Mouse (Mus musculus) retina, postnatal 7 days (tissue): ENCODE data around the gene Cnot8.
"Not testable (repeated sequence)": the region's sequence is repeated elsewhere in the genome, so short reads cannot be mapped to it uniquely, and the experiment has no call there.

Experiments
- DNase-seq: peaks from one replicate; pipeline ENCODE4 v3.0.0-alpha.2; 2012; ENCODE audit warnings: low read depth, low spot score

The Cnot8 gene

GRCm38 (mm10) chr11:58103697-58104306 is at the start of gene Cnot8:
Gene Cnot8 (plus strand): TSS chr11:58104153.
- DNase-seq: peak; percentile 98

GRCm38 (mm10) chr11:58057455-58057854 is 46.5 kb upstream of the Cnot8 start:
- peak; percentile 34 for DNase-seq

GRCm38 (mm10) chr11:58059752-58060151 is 44.2 kb upstream of the Cnot8 start:
- DNase-seq: not testable (repeated sequence)

- DNase-seq: not testable (repeated sequence)
Observed at GRCm38 (mm10) chr11:58061218-58061617, 42.7 kb upstream of the Cnot8 start.

GRCm38 (mm10) chr11:58062586-58062985 is 41.4 kb upstream of the Cnot8 start:
- DNase-seq: no peak

- DNase-seq: no peak
Observed at GRCm38 (mm10) chr11:58065025-58065424, 38.9 kb upstream of the Cnot8 start.

- no peak for DNase-seq
Observed at GRCm38 (mm10) chr11:58072978-58073377, 31.0 kb upstream of the Cnot8 start.

- DNase-seq: no peak
Observed at GRCm38 (mm10) chr11:58077270-58077669, 26.7 kb upstream of the Cnot8 start.

GRCm38 (mm10) chr11:58081716-58082115 is 22.2 kb upstream of the Cnot8 start:
- no peak for DNase-seq

- DNase-seq: no peak
Observed at GRCm38 (mm10) chr11:58092541-58092940, 11.4 kb upstream of the Cnot8 start.

GRCm38 (mm10) chr11:58093021-58093528 is 10.9 kb upstream of the Cnot8 start, which contains the start of gene Gm12248:
Gene Gm12248 (minus strand): TSS chr11:58093134.
- DNase-seq: no peak

- no peak for DNase-seq
Observed at GRCm38 (mm10) chr11:58094766-58095165, 9.2 kb upstream of the Cnot8 start.

- no peak for DNase-seq
Observed at GRCm38 (mm10) chr11:58095561-58095960, 8.4 kb upstream of the Cnot8 start.

GRCm38 (mm10) chr11:58096160-58096559 is 7.8 kb upstream of the Cnot8 start:
- DNase-seq: no peak

- no peak for DNase-seq
Observed at GRCm38 (mm10) chr11:58096821-58097620, 6.9 kb upstream of the Cnot8 start.

- DNase-seq: no peak
Observed at GRCm38 (mm10) chr11:58097621-58098365, 6.2 kb upstream of the Cnot8 start.

- not testable (repeated sequence) for DNase-seq
Observed at GRCm38 (mm10) chr11:58098366-58098720, 5.6 kb upstream of the Cnot8 start.

GRCm38 (mm10) chr11:58100006-58100405 is 3.9 kb upstream of the Cnot8 start:
- no peak for DNase-seq

GRCm38 (mm10) chr11:58101194-58101720 is 2.7 kb upstream of the Cnot8 start:
- DNase-seq: no peak

- no peak for DNase-seq
Observed at GRCm38 (mm10) chr11:58102146-58102545, 1.8 kb upstream of the Cnot8 start.

GRCm38 (mm10) chr11:58102581-58103343 is 1.2 kb upstream of the Cnot8 start:
- no peak for DNase-seq
